Mouse (Mus musculus): Measurements from ENCODE around the gene Sh2b2.

Sh2b2 gene

DNA sequence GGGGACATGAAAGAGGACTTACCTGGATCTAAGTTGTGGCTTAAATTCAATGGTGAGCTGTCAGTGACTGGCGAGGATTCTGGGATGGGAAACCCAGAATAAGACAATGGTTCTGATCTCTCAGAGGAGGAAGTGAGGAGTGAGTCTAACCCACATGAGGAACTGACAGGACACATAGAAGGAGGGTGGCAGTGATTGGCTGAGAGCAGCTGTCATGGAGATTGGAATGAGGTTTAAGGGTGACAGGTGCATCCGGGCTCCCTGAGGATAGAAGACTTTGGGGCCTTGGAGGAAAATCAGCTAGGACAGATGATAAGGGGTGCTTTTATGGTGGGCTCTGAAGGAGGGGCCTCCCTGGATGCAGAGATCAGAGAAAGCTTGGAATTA, at the start of gene Sh2b2:
Gene Sh2b2, minus strand, starts transcription at position 105 of the 387 bp plus-strand sequence.
- no peak for DNase-seq (ENCODE audit: low spot score in 2 of 2)

DNA sequence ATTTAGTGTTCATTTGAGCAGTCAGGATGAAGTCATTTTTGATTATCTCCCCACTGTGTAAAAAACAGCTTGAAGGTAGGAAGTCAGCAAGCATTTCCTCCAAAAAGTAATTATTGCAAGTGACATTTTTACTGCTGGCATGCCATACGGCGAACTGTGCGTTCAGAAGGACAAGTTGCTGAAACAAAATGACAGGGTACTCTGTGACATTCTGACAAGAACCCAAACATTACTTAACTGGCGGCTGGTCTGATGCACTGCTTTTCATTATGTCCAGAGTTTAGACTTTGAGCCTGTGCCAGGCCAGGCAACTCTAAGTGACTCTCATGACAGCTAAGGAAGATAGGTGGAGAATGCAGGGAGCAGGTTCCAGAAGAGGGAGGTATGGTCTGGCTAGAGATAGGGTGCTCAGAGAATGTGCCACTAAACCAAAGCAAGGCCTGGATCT, 46.6 kb upstream of the Sh2b2 start:
- DNase-seq (ENCODE audit: low spot score in 2 of 2): no peak

DNA sequence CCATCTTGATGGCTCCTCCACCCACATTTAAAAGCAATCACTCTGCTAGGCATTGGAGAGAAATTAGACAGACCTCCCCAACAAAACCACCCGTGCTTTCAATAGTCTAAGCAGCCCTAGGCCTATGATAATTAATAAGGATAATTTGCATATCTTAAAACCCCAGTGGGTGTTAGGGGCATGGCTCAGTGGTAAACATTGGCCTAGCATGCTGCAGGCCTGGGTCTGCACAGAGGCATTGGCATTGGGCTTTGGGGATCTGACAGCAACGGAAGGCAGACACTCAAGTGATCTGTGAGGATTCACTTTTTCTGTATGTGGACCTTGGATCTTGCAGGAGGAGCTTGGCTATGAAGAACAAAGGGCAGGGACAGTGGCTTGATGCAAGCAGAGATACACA, 46.0 kb upstream of the Sh2b2 start:
- no peak for DNase-seq (ENCODE audit: low spot score in 2 of 2)

DNA sequence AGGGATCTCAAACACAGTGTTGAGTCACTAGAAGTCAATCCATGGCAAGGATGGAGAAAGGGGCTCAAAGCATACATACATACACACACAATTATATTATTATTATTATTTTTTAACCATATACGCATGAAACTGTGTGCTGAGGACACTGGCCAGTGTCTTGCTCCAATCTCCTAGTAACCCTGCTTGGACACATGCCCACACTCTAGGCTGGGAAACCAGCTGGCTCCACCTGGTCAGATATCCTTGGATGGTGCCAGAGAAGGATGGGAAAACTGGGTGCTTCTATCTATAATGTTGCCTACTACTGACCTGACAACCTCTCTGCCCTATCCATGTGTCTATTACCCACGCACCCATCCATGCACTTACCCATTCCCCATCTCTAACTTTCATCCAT, 45.2 kb upstream of the Sh2b2 start:
- no peak for DNase-seq (ENCODE audit: low spot score in 2 of 2)

DNA sequence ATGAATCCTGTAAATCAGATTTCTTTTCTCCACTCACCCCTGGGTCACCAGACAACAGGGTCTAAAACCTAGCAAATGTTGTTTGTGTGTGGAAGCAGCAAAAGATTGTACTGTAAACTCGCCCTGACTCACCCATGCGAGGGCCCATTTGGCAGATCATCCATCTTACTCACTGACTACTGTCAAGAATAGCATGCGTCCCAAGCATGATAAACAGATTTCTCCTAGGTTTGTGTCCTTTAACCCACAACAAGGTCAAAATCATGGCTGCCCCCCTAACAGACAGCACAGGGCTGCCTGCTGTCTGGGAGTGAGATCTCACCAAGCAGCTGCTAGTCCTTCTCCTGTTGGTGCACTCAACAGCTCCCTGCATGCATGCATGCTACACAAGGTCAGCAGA, 43.4 kb upstream of the Sh2b2 start:
- no peak for DNase-seq (ENCODE audit: low spot score in 2 of 2)

DNA sequence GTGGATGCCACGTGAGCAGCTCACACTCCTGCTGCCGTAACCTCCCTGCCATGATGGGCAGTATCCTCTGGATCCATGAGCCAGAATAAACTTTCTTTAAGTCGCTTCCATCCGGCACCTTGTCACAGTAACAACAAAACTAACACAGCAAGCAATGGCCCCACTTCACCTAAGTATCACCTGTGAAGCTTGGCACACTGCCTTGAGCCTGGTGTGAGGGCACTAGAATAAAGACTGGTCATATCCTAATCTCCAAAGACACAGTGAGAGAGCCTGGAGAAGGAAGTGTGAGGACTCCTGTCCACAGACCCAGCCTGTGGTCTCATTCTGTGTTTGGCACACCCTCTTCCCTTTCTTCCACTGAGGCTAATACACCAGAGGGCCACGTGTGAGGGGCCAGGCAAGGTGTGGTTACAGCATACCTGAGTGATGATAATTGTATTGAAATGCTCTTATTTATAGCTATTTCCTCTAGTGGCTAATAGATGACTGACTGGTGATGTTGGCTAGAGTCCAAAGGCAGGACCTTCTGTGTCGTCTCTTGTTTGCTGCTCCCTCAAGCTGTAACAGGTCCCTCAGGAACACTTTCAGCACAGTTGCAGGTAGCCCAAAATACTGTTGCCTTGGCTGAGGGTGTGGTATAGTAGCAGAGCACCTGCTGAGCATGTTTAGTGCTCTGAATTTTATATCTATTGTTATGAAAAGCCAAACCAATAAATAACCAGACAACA, 42.2 kb upstream of the Sh2b2 start:
- no peak for DNase-seq (ENCODE audit: low spot score in 2 of 2)

DNA sequence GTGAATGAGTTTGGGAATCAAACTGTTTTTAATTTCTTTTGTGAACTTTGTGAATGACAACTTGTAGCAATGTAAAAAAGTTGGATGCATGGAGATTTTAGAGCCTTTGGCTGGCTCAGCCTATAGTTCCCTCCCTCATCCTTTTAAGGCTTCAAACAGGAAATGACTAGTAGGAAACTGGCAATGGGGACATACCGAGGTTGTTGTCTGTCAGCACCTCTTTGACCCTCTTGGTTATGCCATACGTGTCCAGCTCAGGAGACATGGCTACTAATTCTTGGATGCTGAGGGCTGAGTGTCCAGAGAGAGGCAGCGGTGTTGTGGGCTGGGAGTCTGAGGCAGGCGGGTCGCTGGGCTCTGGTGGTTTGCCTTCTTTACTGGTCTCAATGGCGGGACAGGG, 40.2 kb upstream of the Sh2b2 start:
- no peak for DNase-seq (ENCODE audit: low spot score in 2 of 2)

DNA sequence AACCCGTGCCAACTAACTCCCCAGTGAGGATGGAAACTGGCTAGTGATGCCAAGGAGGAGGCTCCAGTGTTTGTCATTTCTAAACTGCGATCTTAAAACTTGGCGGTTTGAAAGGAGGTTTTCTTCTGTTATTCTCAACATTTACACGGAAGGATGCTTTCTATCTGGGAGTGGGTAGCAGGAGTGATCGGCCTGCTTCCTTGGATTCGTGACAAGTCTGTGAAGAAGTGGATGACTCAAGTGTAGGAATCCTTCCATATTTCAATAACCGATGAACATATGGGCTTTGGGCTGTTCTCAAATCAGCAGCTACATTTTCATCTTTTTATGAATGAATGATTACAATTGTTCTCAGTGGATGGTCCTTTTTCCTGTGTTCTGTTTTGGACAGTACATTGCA, 38.8 kb upstream of the Sh2b2 start:
- DNase-seq (ENCODE audit: low spot score in 2 of 2): no peak

DNA sequence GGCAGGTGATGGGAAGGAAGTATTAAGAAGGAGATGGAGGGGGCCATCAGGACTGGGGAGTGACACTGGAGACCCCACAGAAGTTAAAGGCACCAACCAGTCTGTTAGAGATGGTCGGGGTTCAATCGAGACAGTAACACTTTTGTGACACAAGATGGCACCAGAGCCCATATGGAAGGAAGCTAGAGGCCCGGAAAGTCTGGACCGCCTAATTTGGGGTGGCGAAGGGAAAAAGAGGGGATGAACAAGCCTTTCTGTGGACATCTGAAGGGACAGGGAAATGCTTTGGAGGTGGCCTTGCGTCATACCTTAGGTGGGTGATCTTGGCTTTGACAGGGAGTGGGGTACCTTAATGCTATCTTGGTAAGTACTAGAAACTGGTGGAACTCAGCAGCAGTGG, 35.0 kb upstream of the Sh2b2 start:
- DNase-seq (ENCODE audit: low spot score in 2 of 2): no peak

DNA sequence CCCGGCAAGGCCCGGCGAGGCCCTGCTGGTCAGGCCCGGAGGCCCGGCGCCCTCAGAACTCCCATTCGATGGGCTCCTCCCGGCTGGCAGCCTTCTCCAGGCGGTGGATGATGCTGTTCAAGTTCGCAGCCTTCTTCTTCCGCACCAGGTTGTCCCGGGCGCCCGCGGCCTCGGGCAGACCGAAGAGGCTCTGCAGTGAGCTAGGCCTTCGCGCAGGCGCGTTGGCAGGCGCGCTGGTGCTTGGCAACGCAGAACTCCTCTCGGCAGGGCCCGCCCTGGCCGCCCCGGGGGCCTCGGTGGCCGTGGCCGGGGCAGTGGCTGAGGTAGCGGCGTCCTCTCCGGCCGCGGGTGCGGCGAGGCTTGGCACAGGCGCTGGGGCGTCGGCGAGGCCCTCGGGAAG, 28.4 kb upstream of the Sh2b2 start:
- DNase-seq (ENCODE audit: low spot score in 2 of 2): no peak

DNA sequence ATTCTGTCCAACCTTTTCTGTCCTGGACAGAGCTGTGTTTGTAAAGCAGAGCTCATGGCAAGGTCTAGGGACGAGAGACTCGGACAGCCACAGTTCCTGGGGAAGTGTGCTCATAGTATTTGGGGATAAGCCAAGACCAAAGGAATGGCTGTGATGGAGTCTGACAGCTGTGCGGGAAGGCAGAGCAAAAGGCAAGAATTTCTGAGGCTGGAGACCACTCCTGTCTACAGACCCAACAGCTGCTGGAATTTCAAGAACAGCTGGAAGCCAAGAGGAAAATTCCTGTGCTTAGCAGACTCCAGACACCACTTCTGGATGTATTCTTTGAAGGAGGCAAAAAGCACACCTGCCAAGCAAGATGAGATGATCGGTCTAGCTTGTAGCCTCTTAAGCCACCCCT, 23.6 kb upstream of the Sh2b2 start:
- DNase-seq (ENCODE audit: low spot score in 2 of 2): no peak

DNA sequence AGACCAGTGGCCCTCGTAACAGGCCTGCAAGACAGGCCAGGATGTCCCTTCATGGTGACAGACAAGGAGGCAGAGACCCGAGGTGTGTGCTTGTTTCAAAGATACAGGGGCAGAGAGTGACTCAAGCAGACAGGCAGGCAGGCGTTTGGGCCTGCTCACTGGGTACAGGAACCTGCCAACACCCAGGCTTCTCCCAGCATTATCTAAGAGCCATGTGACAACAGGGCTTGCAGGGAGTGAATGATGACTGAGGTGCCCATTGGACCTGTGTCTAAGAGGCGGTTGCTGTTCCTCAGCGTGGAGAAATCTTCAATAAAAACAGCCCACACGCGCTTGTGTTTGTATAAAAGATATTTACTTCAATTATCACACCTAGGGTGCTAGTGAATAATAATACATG, 19.7 kb upstream of the Sh2b2 start:
- no peak for DNase-seq (ENCODE audit: low spot score in 2 of 2)

DNA sequence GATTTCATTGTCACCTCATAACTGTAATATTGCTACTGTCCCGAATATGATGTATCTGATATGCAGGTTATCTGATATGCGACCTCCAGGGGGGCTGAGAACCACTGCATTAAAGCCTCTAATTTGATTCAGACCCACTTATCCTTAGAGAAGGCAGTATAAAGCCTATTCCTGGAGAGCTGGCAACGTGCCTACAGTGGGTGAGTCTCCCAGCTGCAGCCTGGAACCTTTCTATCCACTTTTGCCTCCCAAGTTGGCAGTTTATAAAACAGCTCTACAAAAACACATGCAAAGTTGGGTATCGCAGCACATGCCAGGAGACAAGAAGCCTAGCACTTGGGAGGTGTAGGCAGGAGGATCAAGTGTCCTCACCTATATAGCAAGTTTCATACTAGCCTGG, 17.0 kb upstream of the Sh2b2 start:
- DNase-seq (ENCODE audit: low spot score in 2 of 2): no peak

DNA sequence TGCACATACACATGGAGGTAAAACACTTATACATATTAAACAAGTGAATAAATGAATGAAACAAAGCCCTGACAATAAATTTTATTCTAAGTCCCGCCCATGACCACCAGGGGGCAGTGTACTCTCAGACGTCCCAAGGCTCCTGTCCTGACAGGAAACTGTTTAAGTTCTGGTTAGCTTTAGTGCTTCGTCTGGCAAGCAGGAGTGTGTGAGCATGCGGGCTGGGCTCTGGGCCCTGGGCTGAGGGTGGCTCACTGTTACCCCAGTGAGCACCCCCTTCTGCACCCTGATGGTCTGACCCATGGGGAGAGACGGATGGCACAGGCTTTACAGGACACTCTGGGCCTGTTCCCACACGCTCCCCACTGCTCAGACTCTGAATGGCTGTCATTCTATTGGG, 12.6 kb upstream of the Sh2b2 start:
- peak; percentile 67 to 82 for DNase-seq (ENCODE audit: low spot score in 2 of 2)

DNA sequence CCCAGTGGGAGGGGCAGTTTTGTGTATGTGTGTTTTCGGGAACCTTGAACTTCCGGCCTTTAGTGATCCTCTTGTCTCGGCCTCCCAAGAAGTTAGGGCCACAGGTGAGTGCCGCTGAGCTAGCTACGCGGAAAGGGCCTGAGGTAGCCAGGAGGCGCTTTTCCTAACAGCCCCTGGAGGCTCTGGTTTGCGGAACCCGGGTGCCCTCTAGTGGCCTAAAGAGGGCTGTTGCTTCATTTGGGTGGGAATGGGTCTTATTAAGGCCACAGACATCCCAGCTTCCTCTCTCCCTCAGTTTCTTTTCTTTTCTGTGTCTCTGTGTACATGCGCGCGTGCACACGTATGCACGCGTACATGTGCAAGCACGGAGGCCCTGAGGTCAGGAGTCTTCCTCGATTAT, 6.5 kb upstream of the Sh2b2 start:
- DNase-seq (ENCODE audit: low spot score in 2 of 2): peak; percentile 46 to 79

DNA sequence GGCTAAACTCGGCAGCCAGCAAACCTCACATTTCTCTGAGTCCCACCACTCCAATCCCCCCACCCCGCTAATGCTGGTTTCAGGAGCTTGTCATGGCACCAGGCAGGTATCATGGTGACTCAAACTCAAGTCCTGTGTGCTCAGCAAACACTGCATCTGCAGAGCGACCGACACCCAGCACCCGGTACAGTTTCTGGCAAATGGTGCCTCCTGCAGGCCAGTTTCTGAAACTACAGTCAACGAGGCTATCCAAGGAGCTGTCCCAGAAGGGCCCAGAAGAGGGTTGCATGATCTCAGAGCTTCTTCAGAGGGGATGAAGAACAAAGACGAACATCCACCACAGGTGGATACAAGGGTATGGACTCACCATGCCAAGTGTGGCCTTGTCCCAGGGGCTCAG, 4.6 kb upstream of the Sh2b2 start:
- peak; percentile 29 to 62 for DNase-seq (ENCODE audit: low spot score in 2 of 2)

DNA sequence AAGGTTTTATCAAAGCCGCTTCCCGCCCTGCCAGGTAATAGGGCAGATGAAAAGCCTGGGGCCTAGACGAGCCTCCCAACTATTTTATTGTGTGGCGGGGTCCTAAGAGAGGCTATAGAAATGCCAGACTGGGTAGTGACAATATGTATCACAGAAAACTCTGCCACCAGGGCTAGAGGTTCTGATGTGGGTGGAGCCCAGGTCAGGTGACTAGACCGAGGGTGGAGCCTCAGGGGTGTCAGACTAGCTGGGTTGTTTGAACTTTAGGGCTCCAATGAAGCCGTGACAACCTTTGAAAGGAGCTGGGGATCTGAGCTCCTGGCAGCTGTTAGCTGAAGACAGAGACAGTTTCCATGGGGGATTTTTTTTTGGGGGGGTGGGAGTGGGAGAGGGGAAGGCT, 2.1 kb upstream of the Sh2b2 start:
- peak in 1 of 2 experiments; percentile 35 for DNase-seq (ENCODE audit: low spot score in 2 of 2)

DNA sequence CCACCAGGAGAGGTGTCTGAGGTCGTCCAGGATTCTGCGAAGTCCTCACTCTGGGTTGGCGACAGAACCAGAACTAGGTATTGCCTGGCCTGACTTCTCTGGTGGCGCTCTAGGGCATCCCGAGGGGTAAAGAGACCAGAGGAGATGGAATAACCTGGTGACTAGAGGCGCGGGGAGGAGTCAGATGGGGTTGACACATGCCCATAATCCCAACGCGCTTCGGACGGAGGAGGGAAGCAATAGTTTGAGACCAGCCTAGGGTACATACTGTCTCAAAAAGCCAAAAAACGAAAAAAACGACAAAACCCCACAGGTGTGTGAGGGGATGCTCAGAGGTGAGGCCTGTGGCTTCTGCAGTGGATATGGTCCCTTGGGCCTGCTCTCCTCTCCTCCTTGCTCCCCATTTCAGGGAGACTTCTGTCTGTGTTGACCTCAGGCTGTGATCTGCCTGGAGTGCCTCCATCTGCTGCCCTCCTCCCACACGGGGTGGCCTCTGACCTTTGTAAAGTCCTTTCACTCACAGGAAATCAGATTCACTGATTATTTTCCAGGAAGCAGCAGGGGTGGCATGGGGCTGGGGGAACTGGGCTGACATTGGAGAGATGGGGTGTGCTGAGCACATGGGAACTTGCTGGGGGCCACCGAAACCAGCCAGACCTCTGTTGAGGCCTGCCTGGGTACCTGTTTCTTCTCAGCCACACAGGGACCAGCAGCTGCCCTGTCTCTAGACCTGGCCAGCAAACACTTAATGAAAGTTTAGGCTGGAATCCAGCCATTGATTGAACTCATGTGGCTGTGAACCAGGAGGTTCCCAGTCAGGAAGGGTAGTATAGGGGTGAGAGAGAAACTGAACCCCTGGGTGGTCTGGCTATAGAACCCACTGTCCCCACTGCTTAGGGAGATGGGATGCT, 560 bp downstream of the Sh2b2 start:
- no peak for DNase-seq (ENCODE audit: low spot score in 2 of 2)

DNA sequence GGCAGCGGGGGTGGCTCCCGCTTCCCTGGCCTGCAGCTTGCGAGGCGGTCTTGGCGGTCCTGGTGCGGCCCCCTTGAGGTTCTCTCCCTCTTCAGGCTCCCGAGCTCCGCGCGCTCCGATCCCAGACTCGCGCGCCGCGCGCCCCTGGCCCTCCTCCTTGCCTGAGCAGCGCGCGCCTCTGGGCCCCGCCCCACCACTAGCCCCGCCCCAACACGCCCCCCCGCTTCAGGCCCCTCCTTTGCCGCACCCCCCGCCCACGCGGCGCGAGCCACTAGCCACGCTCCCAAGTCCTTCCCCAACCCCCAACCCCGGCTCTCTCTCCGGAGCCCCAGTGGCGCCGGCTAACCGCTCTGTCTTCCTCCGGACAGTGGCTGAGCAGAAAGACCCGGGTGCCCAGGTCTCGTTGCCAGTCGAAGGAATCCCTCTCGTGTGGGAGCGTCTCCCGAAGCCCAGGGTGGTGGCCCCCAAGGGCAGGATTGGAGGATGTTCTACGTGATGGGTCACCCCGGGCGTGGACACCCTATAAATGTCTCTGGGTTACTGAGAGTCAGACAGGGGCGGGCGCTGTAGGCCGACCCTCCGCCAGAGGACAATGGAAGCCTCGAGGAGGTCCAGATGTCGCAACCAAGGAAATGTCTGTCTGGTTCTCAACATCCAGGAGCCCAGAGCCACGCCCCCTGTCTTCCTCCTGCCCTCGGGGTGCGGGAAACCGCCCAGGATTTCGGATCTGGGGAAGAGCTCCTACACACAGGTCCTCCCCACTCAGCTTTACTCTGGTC, 1.4 kb downstream of the Sh2b2 start:
- peak; percentile 41 to 76 for DNase-seq (ENCODE audit: low spot score in 2 of 2)

DNA sequence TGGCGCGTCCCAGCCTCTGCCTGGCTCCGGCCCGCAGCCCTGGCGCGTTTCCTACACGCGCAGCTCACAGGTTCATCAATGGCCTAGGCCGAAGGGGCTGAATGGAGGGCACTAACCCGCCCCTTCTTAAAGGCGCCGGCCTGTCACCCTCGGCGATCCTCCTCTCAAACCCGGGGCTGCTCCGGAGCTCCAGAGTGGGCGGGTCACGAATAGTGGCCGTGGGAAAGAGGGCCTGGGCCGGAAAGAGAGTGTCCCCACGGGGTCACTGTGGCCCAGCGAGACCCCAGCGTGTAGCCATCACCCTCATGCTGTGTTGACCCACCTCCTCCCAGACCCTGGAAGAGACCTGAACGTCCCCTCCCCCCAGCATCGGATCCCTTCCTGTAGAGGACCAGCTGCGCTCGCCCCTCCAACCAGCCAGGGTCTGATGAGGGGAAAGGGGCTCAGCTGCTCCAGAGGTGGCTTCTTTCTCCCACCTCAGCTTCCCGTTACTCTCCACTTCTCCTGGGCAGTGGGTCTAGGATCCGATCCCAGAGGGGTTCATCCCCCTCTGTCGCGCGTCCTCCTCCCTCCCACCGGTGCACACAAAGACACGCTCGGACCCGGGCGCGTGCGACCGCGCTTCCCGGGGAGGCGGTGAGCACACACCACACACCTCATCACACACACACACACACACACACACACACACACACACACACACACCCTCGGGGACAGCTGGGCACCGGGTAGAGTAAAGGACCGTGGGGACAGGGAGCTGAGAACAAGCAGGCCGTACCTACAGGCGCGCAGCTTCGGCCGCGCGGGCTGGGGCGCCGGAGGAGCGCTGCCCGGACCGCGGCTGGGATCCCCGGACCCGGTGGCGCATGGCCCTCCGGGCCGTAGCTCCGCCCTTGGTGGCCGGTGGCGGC, 2.2 kb downstream of the Sh2b2 start:
- DNase-seq (ENCODE audit: low spot score in 2 of 2): no peak

DNA sequence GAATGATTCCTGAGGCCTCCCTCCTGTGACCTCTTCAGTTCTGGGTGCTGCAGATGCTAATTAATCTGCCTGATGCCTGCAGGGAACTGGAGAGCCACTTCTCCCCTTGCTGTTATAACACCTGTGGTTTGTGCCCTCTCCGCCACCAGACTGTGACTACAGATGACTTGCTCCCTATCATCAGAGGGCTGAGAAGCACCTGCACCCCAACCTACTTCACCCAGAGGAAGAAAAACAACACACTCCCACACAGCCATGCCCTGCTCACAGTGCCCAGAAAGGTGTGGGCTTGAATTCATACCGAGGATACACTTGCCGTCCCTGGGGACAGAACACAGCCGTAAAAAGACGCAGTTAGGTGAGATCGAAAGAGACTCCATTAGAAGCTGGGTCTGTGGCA, 5.2 kb downstream of the Sh2b2 start:
- no peak for DNase-seq (ENCODE audit: low spot score in 2 of 2)

Measured in spleen, postnatal 10 days (tissue).